Mouse (Mus musculus) layer of hippocampus, adult 6 months (tissue): ENCODE data around the gene Crhbp. TPM values are rescaled to one million over a fixed set of nuclear protein-coding genes. Genes with fewer than 3 reads are reported as not detected.

Source experiments
- long read RNA-seq, 2 experiments: library from polyadenylated mRNA; unstranded; transcript quantifications; one replicate each; pipeline ENCODE4 v2.0.0; 2019 to 2020
- polyA plus RNA-seq: library from polyadenylated mRNA; unstranded; fragments of <200 nt; fragmentation: Nextera tagmentation; gene quantifications from 2 replicates; pipeline ENCODE4 v1.2.3, GENCODE M21; 2021

Gene Crhbp
- 38.9 and 42.3 TPM in 2 replicates for polyA plus RNA-seq
- long read RNA-seq, experiment 1, transcript Crhbp-202 (7 exons, 1,779 nt), result major isoform, 65 of 83 reads
- long read RNA-seq, experiment 1, partial matches to known transcripts, result 16 of 83 reads
- long read RNA-seq, experiment 1, other reads (novel, unspliced or antisense), result 2 of 83 reads
- long read RNA-seq, experiment 2, transcript Crhbp-201 (7 exons, 1,701 nt), result minor isoform, 5 of 292 reads
- long read RNA-seq, experiment 2, transcript Crhbp-202 (7 exons, 1,779 nt), result major isoform, 240 of 292 reads
- long read RNA-seq, experiment 2, partial matches to known transcripts, result 35 of 292 reads
- long read RNA-seq, experiment 2, other reads (novel, unspliced or antisense), result 12 of 292 reads

DNA sequence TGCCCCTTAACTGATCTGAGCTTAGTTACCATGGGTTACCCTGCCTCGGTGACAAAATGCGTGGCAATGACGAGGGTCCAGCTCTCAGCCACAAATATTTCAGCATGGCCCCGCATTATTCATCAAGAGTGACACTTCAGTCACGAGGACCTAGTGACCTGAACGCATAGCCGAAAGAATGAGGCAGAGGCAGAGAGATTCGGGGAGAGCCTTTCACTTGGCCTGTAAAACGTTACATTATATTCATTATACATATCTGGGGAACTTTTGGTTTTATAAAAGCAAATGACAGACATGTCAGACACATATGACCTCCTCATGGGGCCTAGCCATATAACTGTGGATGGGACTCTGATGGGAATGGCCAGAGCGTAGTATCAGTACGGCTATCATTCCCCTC lies at the start of gene Crhbp:
Crhbp (minus strand) TSS at position 101 of the 400 bp plus-strand sequence.

DNA sequence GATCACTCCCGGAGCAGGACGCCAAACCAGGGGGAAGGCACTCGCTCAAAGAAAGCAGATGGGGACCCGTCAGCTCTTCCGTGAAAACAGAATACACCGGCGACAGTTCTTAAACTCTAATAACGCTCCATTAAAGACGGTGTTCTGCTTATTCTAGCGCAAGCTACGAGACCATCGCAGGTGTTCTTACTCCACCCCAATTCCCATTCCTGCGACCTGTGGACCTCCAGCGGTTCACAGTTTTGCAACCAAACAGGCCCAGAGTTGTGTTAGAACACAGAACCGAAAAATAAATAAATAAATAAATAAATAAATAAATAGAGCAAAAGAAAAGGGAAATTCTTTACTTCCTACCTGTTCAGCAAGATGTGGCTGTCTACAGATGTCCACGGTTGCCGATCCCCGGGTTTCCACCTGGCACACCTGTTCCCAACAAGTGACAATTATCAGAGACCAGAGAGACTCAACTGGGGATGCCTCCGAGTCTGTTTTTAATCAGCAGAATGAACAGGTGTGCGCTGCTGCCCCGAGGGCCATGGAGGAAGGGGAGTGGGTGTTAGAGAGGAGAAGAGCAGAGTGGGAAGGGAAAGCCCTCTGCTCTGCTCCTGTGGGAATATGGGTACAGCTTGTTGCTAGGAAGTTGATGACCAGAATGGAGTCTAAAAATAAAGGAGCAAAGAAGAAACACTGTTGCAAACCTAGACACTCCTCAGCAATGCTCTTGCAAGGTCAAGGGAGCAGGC lies 34.1 kb upstream of the Crhbp start, which contains the start of gene S100z:
S100z (minus strand) TSS at position 51 of the 743 bp plus-strand sequence.

Other genes starting within 250 kb of the Crhbp start
- gene Pde8b, start 194.6 kb downstream of the Crhbp start, polyA plus RNA-seq, result 11.2 and 14.0 TPM in 2 replicates
- gene Zbed3, start 121.3 kb downstream of the Crhbp start, polyA plus RNA-seq, result 6.5 and 6.9 TPM in 2 replicates
- 33.9 and 35.2 TPM in 2 replicates for gene Aggf1, start 69.6 kb downstream of the Crhbp start, polyA plus RNA-seq
- not detected in 2 replicates for gene S100z, start 33.8 kb upstream of the Crhbp start, polyA plus RNA-seq
- gene F2rl1, start 80.3 kb upstream of the Crhbp start, polyA plus RNA-seq, result 0.08 TPM in 1 of 2 replicates, not detected in the other
- gene F2r, start 173.6 kb upstream of the Crhbp start, polyA plus RNA-seq, result 2.1 and 2.4 TPM in 2 replicates